Mouse (Mus musculus) erythroblast, embryonic 14.5 days (primary cell): ENCODE data around the gene Rassf1. TPM values are rescaled to one million over a fixed set of nuclear protein-coding genes. Genes with fewer than 3 reads are reported as not detected.

Experiments
- H3K27me3 ChIP-seq: 2 replicates; pipeline ENCODE4 v1.6.1; 2012; ENCODE audit warnings: inconsistent platforms; ENCODE audit not compliant: control insufficient read depth
- H3K36me3 ChIP-seq: 2 replicates; pipeline ENCODE4 v1.6.1; 2012; ENCODE audit warnings: mild to moderate bottlenecking, inconsistent platforms; ENCODE audit not compliant: control insufficient read depth
- H3K4me1 ChIP-seq: 2 replicates; pipeline ENCODE4 v1.6.1; 2012; ENCODE audit warnings: inconsistent platforms; ENCODE audit not compliant: control insufficient read depth
- H3K4me3 ChIP-seq: replicated peaks from 2 replicates; pipeline ENCODE3; 2012; ENCODE audit warnings: moderate library complexity, mild to moderate bottlenecking, inconsistent platforms
- H3K9me3 ChIP-seq: 2 replicates; pipeline ENCODE4 v1.6.1; 2012; ENCODE audit warnings: low read length, inconsistent platforms, mixed read lengths; ENCODE audit not compliant: control insufficient read depth
- GATA1 ChIP-seq: IDR thresholded peaks from 2 replicates; pipeline ENCODE4 v1.6.1; 2012; ENCODE audit warnings: low read length, inconsistent platforms, mixed read lengths
- TAL1 ChIP-seq: IDR thresholded peaks from 3 replicates; pipeline ENCODE4 v1.6.1; 2012; ENCODE audit warnings: low read length, inconsistent platforms, mixed read lengths
- polyA plus RNA-seq: library from polyadenylated mRNA; stranded (reverse); fragments of >175 nt; gene quantifications from 2 replicates; pipeline ENCODE4 v1.2.3, GENCODE M21; 2012

The Rassf1 gene
- polyA plus RNA-seq, 1 experiment: 2.0 TPM

GRCm38 (mm10) chr9:107602068-107602648 is 50.8 kb downstream of the Rassf1 start:
- TF ChIP-seq TAL1 (no peak), GATA1 (peak; percentile 30; the same call in 1 of the 2 replicates)
- peaks cover 51% of the 10 kb centered on the region for H3K27me3 ChIP-seq
- H3K36me3 ChIP-seq: no peaks in the 10 kb centered on the region
- H3K4me1 ChIP-seq: peaks cover 52% of the 10 kb centered on the region
- peak overlapping the region; percentile 39 for H3K4me3 ChIP-seq
- H3K9me3 ChIP-seq: no peaks in the 10 kb centered on the region

GRCm38 (mm10) chr9:107603251-107603650 is 51.9 kb downstream of the Rassf1 start:
- H3K4me3 ChIP-seq: no peak overlapping the region
- no peaks in the 10 kb centered on the region for H3K9me3 ChIP-seq
- H3K36me3 ChIP-seq: no peaks in the 10 kb centered on the region
- peaks cover 58% of the 10 kb centered on the region for H3K4me1 ChIP-seq
- H3K27me3 ChIP-seq: peaks cover 49% of the 10 kb centered on the region
- TF ChIP-seq GATA1 (no peak), TAL1 (no peak)

GRCm38 (mm10) chr9:107605041-107605661 is 53.8 kb downstream of the Rassf1 start:
- H3K4me1 ChIP-seq: peaks cover 56% of the 10 kb centered on the region
- TF ChIP-seq GATA1 (no peak), TAL1 (no peak)

GRCm38 (mm10) chr9:107606591-107606990 is 55.2 kb downstream of the Rassf1 start:
- no peak overlapping the region for H3K4me3 ChIP-seq
- TF ChIP-seq GATA1 (no peak), TAL1 (no peak)
- H3K36me3 ChIP-seq: no peaks in the 10 kb centered on the region
- H3K9me3 ChIP-seq: no peaks in the 10 kb centered on the region
- peaks cover 18% of the 10 kb centered on the region for H3K27me3 ChIP-seq
- peaks cover 52% of the 10 kb centered on the region for H3K4me1 ChIP-seq

More at GRCm38 (mm10) chr9:107605041-107605661, 53.8 kb downstream of the Rassf1 start:
- H3K27me3 ChIP-seq: peaks cover 30% of the 10 kb centered on the region
- H3K4me3 ChIP-seq: no peak overlapping the region
- H3K9me3 ChIP-seq: no peaks in the 10 kb centered on the region
- H3K36me3 ChIP-seq: no peaks in the 10 kb centered on the region

GRCm38 (mm10) chr9:107607036-107607435 is 55.7 kb downstream of the Rassf1 start:
- Histone ChIP-seq H3K9me3 (no peaks in the 10 kb centered on the region), H3K36me3 (no peaks in the 10 kb centered on the region), H3K27me3 (peaks cover 18% of the 10 kb centered on the region), H3K4me1 (peaks cover 52% of the 10 kb centered on the region), H3K4me3 (no peak overlapping the region)
- no peak for TF ChIP-seq TAL1
- TF ChIP-seq GATA1: no peak

- Histone ChIP-seq H3K9me3 (no peaks in the 10 kb centered on the region), H3K36me3 (no peaks in the 10 kb centered on the region), H3K27me3 (peaks cover 18% of the 10 kb centered on the region), H3K4me1 (peaks cover 49% of the 10 kb centered on the region), H3K4me3 (no peak overlapping the region)
- TF ChIP-seq TAL1 (no peak), GATA1 (no peak)
Observed at GRCm38 (mm10) chr9:107607653-107608245, 56.4 kb downstream of the Rassf1 start.

- TF ChIP-seq GATA1 (no peak), TAL1 (no peak)
Observed at GRCm38 (mm10) chr9:107608741-107609432, 57.5 kb downstream of the Rassf1 start, which contains the start of gene Sema3b. Gene Sema3b (minus strand): TSS chr9:107609229.

GRCm38 (mm10) chr9:107609433-107609830 is 58.1 kb downstream of the Rassf1 start:
- no peaks in the 10 kb centered on the region for H3K9me3 ChIP-seq
- H3K36me3 ChIP-seq: peaks cover 8% of the 10 kb centered on the region
- TF ChIP-seq GATA1: no peak
- no peak for TF ChIP-seq TAL1
- peaks cover 8% of the 10 kb centered on the region for H3K27me3 ChIP-seq
- H3K4me1 ChIP-seq: peaks cover 55% of the 10 kb centered on the region
- no peak overlapping the region for H3K4me3 ChIP-seq

More at GRCm38 (mm10) chr9:107608741-107609432, 57.5 kb downstream of the Rassf1 start, which contains the start of gene Sema3b:
- Histone ChIP-seq H3K4me3 (no peak within 1 kb of the TSS), H3K9me3 (no peaks in the 10 kb centered on the region), H3K36me3 (peaks cover 2% of the 10 kb centered on the region), H3K4me1 (peaks cover 55% of the 10 kb centered on the region), H3K27me3 (peaks cover 14% of the 10 kb centered on the region)
